Mouse (Mus musculus) hindbrain, embryonic 13.5 days (tissue): ENCODE results near the gene Swap70. TPM values are rescaled to one million over a fixed set of nuclear protein-coding genes. Genes with fewer than 3 reads are reported as not detected.

ENCODE experiments used
- ATAC-seq: fragments of 200-750 bp; cut with Nextera tagmentation; 2 replicates; pipeline ENCODE4 v1.8.0; 2017; ENCODE audit warnings: moderate TSS enrichment; ENCODE audit not compliant: low FRiP score
- H3K27ac ChIP-seq: fragments of 300-500 bp; sonication (generic); 2 replicates; pipeline ENCODE4 v1.5.1; 2015; ENCODE audit warnings: inconsistent platforms, mild to moderate bottlenecking, moderate library complexity
- H3K27me3 ChIP-seq: fragments of 300-500 bp; sonication (generic); 2 replicates; pipeline ENCODE4 v1.6.1; 2015; ENCODE audit warnings: mild to moderate bottlenecking, inconsistent platforms
- H3K36me3 ChIP-seq: fragments of 300-500 bp; sonication (generic); 2 replicates; pipeline ENCODE4 v1.6.1; 2015; ENCODE audit warnings: mild to moderate bottlenecking, inconsistent platforms
- H3K4me1 ChIP-seq: fragments of 300-500 bp; sonication (generic); replicated peaks from 2 replicates; pipeline ENCODE4 v1.6.1; 2015; ENCODE audit warnings: inconsistent platforms
- H3K4me2 ChIP-seq: fragments of 300-500 bp; sonication (generic); 2 replicates; pipeline ENCODE4 v1.6.1; 2015; ENCODE audit warnings: inconsistent platforms, mild to moderate bottlenecking, moderate library complexity
- H3K4me3 ChIP-seq: fragments of 300-500 bp; sonication (generic); 2 replicates; pipeline ENCODE4 v1.5.1; 2015; ENCODE audit warnings: mild to moderate bottlenecking, inconsistent platforms
- H3K9ac ChIP-seq: fragments of 300-500 bp; sonication (generic); 2 replicates; pipeline ENCODE4 v1.6.1; 2015; ENCODE audit warnings: mild to moderate bottlenecking, inconsistent platforms
- H3K9me3 ChIP-seq: fragments of 300-500 bp; sonication (generic); 2 replicates; pipeline ENCODE4 v1.6.1; 2016; ENCODE audit warnings: inconsistent platforms
- WGBS: fragments of 180-500 bp; shearing (Covaris S2); methylation state at CpG from one replicate; pipeline ENCODE4 v1.1.7; 2015; 5-methylcytosine and 5-hydroxymethylcytosine counted together
- polyA plus RNA-seq: library from polyadenylated mRNA; unstranded; fragments of >200 nt; fragmentation: Nextera tagmentation; extraction: Ambion mirVana; gene quantifications from 2 replicates; pipeline ENCODE4 v1.2.1, GENCODE M21; 2015

Swap70 gene
- polyA plus RNA-seq, 1 experiment from 2014 or later = 11.2 TPM

DNA sequence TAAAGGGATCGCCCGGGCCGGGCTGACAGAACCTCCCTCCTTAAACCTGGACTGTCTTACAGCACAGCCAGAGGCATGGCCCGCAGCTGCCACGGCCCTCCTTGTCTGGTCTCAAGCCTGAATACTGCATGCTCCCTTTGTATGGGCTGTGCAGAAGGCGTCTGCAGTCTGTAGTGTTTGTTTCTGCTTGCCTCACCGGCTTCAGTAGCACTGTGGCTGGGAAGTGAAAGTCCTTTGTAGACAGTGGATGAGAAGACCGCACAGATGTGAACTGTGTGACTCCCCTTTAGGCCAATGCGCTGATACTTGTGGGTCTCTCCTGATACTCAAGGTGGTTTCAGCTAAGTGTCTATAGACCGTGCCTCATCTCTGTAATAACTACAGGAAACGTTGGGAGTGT is 61.3 kb downstream of the Swap70 start:
- no peak for ATAC-seq
- Histone ChIP-seq H3K4me3 (no peak overlapping the region), H3K9me3 (no peaks in the 10 kb centered on the region)

DNA sequence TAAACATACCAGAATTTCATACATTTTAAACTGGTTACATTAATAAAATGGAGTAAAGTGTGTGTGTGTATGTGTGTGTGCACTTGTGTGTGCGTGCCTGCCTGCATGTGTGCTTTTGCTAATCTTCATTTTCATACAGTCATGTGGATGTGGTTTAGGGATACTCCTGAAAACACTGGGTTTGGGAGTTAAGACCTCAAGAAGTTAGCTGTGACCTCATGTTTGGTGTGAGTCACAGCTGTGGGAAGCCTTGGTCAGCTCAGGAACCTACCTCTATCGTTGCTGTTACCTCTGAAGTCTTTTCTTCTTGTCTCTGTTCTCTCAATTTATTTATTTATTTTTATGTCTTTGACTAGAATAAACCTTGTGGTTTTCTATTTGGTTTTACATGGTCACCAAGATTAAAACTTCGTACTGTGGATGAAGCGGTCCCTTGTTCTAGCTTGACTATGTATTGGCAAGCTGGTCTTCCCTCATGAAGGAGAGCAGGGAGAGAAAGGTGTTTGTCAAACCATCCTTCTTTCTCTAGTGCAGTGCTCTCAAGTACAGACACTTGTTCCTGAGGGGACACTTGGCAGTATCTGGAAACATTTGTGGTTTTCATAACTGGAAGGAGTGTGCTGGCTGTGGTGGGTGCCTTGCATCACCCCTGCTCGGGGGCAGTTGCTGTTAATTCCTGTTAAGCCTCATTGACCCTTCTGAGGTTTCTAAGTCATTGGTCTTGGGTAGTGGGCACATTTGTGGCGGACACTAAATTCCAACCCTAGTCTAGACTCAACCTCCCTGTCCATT is 62.2 kb downstream of the Swap70 start:
- Histone ChIP-seq H3K27ac (no peak overlapping the region), H3K9ac (no peak overlapping the region), H3K9me3 (no peaks in the 10 kb centered on the region), H3K27me3 (no peaks in the 10 kb centered on the region), H3K36me3 (peaks cover 13% of the 10 kb centered on the region), H3K4me3 (no peak overlapping the region), H3K4me1 (peaks cover 6% of the 10 kb centered on the region; the same call in 1 of the 2 replicates), H3K4me2 (no peak overlapping the region)
- 91% methylated on average over 6 of the region's 6 CpGs for WGBS
- ATAC-seq = no peak

More for the DNA sequence above, 61.3 kb downstream of the Swap70 start:
- no peak overlapping the region for H3K27ac ChIP-seq
- no peaks in the 10 kb centered on the region for H3K27me3 ChIP-seq
- peaks cover 13% of the 10 kb centered on the region for H3K36me3 ChIP-seq
- 85% methylated on average over 11 of the region's 11 CpGs for WGBS
- H3K9ac ChIP-seq = no peak overlapping the region
- H3K4me2 ChIP-seq = no peak overlapping the region
- H3K4me1 ChIP-seq = peaks cover 6% of the 10 kb centered on the region; the same call in 1 of the 2 replicates

GRCm38 (mm10) chr7:110285076-110285848 is 63.8 kb downstream of the Swap70 start:
- H3K27me3 ChIP-seq = no peaks in the 10 kb centered on the region
- H3K9ac ChIP-seq = no peak overlapping the region
- H3K4me1 ChIP-seq = peaks cover 6% of the 10 kb centered on the region; the same call in 1 of the 2 replicates
- no peak overlapping the region for H3K4me2 ChIP-seq
- no peak for ATAC-seq
- no peak overlapping the region for H3K4me3 ChIP-seq
- no peak overlapping the region for H3K27ac ChIP-seq
- H3K9me3 ChIP-seq = no peaks in the 10 kb centered on the region
- 92% methylated on average over 12 of the region's 12 CpGs for WGBS
- peaks cover 5% of the 10 kb centered on the region; the same call in 1 of the 2 replicates for H3K36me3 ChIP-seq

- Histone ChIP-seq H3K27ac (no peak overlapping the region), H3K36me3 (peaks cover 5% of the 10 kb centered on the region; the same call in 1 of the 2 replicates), H3K9ac (no peak overlapping the region), H3K4me2 (no peak overlapping the region), H3K9me3 (no peaks in the 10 kb centered on the region), H3K4me1 (peaks cover 6% of the 10 kb centered on the region; the same call in 1 of the 2 replicates), H3K27me3 (no peaks in the 10 kb centered on the region), H3K4me3 (no peak overlapping the region)
- WGBS = 77% methylated on average over 3 of the region's 3 CpGs
- ATAC-seq = no peak
Observed at GRCm38 (mm10) chr7:110285849-110286151, 64.3 kb downstream of the Swap70 start.

DNA sequence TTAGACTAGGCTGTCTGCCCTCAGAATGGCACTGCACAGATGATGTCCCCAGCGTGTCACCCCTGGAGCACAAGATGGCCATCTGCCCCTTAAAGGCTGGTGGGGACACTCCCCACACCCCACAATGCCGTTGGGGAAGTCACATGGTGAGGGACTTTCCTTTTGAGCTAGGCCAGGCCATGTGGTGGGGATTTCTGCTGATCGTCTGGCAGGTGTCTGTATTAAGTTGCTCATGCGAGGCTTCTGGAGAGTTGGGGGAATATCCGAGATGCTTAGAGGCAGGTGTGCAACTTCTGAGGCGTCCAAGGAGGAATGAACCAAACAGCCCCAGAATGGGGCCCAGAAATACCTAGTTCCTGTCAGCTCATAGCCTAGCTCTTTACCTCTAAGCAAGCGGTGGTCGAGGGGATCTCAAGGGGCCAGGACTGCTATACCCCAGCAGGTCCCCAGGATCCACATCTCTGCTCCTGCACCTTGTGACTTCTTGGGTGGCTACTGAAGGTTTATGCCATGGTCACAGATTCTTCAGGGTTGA is 64.8 kb downstream of the Swap70 start:
- Histone ChIP-seq H3K9me3 (no peaks in the 10 kb centered on the region), H3K9ac (no peak overlapping the region), H3K4me1 (peaks cover 6% of the 10 kb centered on the region; the same call in 1 of the 2 replicates), H3K36me3 (peaks cover 2% of the 10 kb centered on the region; the same call in 1 of the 2 replicates), H3K4me3 (no peak overlapping the region), H3K27ac (no peak overlapping the region), H3K27me3 (no peaks in the 10 kb centered on the region), H3K4me2 (no peak overlapping the region)
- 0 out of 2 replicates have a peak, but pooled peaks have one; percentile 45 for ATAC-seq
- 84% methylated on average over 8 of the region's 8 CpGs for WGBS

GRCm38 (mm10) chr7:110286838-110287475 is 65.4 kb downstream of the Swap70 start:
- H3K4me2 ChIP-seq = no peak overlapping the region
- no peaks in the 10 kb centered on the region for H3K36me3 ChIP-seq
- H3K27ac ChIP-seq = no peak overlapping the region
- WGBS = 11% methylated on average over 12 of the region's 12 CpGs
- peak; percentile 86 for ATAC-seq
- H3K9me3 ChIP-seq = no peaks in the 10 kb centered on the region
- no peak overlapping the region for H3K4me3 ChIP-seq
- H3K9ac ChIP-seq = 0 out of 2 replicates have a peak overlapping the region, but pooled peaks have one; percentile 5
- peaks cover 6% of the 10 kb centered on the region; the same call in 1 of the 2 replicates for H3K4me1 ChIP-seq
- H3K27me3 ChIP-seq = no peaks in the 10 kb centered on the region

- no peaks in the 10 kb centered on the region for H3K36me3 ChIP-seq
- no peaks in the 10 kb centered on the region for H3K27me3 ChIP-seq
- H3K4me1 ChIP-seq = peaks cover 6% of the 10 kb centered on the region; the same call in 1 of the 2 replicates
- 64% methylated on average over 8 of the region's 8 CpGs for WGBS
- H3K4me3 ChIP-seq = no peak overlapping the region
- no peak overlapping the region for H3K27ac ChIP-seq
- 0 out of 2 replicates have a peak, but pooled peaks have one; percentile 22 for ATAC-seq
- 0 out of 2 replicates have a peak overlapping the region, but pooled peaks have one; percentile 5 for H3K9ac ChIP-seq
- H3K4me2 ChIP-seq = no peak overlapping the region
- 0 out of 2 replicates have a peak, but pooled peaks cover 3% of the 10 kb centered on the region for H3K9me3 ChIP-seq
Observed at GRCm38 (mm10) chr7:110287476-110288071, 66.1 kb downstream of the Swap70 start.

DNA sequence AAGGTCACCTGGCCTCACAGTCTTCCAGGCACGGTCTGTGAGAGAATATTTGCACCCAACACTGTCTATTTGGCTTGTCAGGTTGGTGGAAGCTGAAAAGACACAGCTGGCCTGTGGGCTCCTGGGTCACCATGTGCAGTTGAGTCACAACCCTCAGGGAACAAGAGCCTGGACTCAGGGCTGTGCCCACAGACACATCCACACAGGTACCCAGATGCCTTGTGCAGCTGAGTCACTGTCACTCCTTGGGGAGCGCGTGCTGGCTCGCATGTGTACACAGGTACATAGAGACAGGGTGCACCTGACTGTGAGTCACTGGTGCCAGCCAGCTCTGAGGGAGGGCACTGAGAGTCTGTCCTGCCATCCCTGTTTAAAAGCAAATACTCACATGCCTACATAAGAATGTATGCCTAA is 66.7 kb downstream of the Swap70 start:
- no peak for ATAC-seq
- Histone ChIP-seq H3K9me3 (0 out of 2 replicates have a peak, but pooled peaks cover 8% of the 10 kb centered on the region), H3K4me3 (no peak overlapping the region), H3K36me3 (no peaks in the 10 kb centered on the region), H3K27ac (no peak overlapping the region), H3K9ac (no peak overlapping the region), H3K4me2 (no peak overlapping the region), H3K27me3 (no peaks in the 10 kb centered on the region), H3K4me1 (peaks cover 6% of the 10 kb centered on the region; the same call in 1 of the 2 replicates)
- WGBS = 91% methylated on average over 4 of the region's 4 CpGs

DNA sequence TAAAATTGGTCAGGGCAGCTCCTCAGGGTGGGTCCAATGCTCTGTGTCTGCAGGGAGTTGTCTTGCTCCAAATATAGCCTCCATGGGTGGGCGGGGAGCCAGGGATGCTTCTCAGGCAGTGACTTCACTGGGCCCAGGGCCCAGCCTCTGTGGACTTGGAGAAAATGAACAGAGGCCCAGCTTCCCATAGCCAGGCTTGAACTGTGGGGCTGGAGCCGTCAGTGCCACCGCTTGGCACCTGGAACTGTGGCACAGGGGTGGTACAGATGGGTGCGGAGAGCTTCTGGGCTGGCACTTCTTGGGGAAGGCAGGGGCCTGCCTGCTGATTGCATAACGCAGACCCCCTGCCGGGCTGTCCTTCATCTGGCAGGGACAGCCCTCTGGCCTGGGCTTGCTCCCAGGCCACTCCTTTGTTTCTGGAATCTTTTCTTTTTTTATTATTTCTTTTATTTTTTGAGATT is 67.2 kb downstream of the Swap70 start:
- H3K27ac ChIP-seq = no peak overlapping the region
- 0 out of 2 replicates have a peak, but pooled peaks cover 8% of the 10 kb centered on the region for H3K9me3 ChIP-seq
- H3K9ac ChIP-seq = no peak overlapping the region
- H3K36me3 ChIP-seq = no peaks in the 10 kb centered on the region
- no peaks in the 10 kb centered on the region for H3K27me3 ChIP-seq
- no peak overlapping the region for H3K4me2 ChIP-seq
- 57% methylated on average over 6 of the region's 6 CpGs for WGBS
- ATAC-seq = no peak
- no peak overlapping the region for H3K4me3 ChIP-seq
- peaks cover 6% of the 10 kb centered on the region; the same call in 1 of the 2 replicates for H3K4me1 ChIP-seq

DNA sequence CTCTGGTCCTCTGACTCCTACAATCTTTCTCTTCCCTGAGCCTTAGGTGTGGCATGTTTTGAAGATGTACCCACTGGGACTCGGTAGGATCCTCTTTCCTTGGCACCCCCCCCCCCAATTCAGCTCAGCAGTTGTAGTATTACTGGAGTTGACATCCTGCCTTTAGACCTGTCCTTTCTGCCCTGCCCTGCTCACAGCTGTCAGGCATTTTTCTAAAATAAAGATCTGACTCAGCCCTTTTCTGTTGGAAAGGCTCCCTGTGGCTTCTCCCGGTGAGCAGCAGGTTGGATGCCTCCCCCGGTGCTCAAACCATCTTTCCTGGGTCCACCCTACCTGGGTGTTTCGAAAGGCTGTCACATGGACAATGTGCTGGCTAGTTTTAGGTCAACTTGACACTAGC is 68.1 kb downstream of the Swap70 start:
- ATAC-seq = no peak

GRCm38 (mm10) chr7:110296889-110297603 is 75.5 kb downstream of the Swap70 start:
- no peak for ATAC-seq
- WGBS = 32% methylated on average over 17 of the region's 17 CpGs
- no peak overlapping the region for H3K4me2 ChIP-seq
- 0 out of 2 replicates have a peak, but pooled peaks cover 8% of the 10 kb centered on the region for H3K9me3 ChIP-seq
- no peaks in the 10 kb centered on the region for H3K27me3 ChIP-seq
- H3K4me1 ChIP-seq = peaks cover 12% of the 10 kb centered on the region
- H3K27ac ChIP-seq = peak overlapping the region; percentile 48; the same call in 1 of the 2 replicates
- no peak overlapping the region for H3K4me3 ChIP-seq
- no peak overlapping the region for H3K9ac ChIP-seq
- H3K36me3 ChIP-seq = no peaks in the 10 kb centered on the region

More for the DNA sequence above, 68.1 kb downstream of the Swap70 start:
- Histone ChIP-seq H3K9me3 (0 out of 2 replicates have a peak, but pooled peaks cover 8% of the 10 kb centered on the region), H3K4me2 (no peak overlapping the region), H3K27me3 (no peaks in the 10 kb centered on the region), H3K4me1 (peaks cover 6% of the 10 kb centered on the region; the same call in 1 of the 2 replicates), H3K36me3 (no peaks in the 10 kb centered on the region), H3K4me3 (no peak overlapping the region), H3K27ac (no peak overlapping the region), H3K9ac (no peak overlapping the region)
- WGBS = 81% methylated on average over 4 of the region's 4 CpGs
